Mouse (Mus musculus) E14TG2a.4 (cell line): ENCODE measurements around the gene Ppp1r11.

ENCODE experiments used
- CTCF ChIP-seq: conservative IDR thresholded peaks from 2 replicates; pipeline ENCODE4 v1.5.1; 2014; ENCODE audit warnings: low read length
- NANOG ChIP-seq: IDR thresholded peaks from 2 replicates; pipeline ENCODE4 v1.6.1; 2014; ENCODE audit warnings: borderline replicate concordance, low read length, mixed read lengths
- POU5F1 ChIP-seq: IDR thresholded peaks from 2 replicates; pipeline ENCODE4 v1.6.1; 2014; ENCODE audit warnings: low read length, borderline replicate concordance

DNA sequence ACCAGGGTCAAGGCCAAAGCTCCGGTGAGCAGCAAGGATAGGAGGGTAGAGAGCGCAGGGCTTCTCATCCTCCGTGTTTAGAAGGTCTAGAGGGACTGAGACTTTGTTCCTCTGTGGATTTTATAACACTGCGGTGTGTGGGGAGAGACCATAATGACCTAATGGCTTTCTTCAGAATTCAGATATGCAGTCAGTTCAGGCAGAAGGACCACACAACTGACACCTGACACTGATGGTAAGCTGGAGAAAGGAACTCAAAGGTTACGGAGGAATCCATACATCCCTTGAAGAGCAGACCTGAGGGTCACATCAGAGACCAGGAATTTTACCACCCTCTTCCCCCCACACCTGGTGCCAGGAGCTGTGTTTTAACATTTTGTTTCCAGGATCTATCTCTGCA lies 37.9 kb upstream of the Ppp1r11 start, which contains the start of gene H2-M5:
- no peak for TF ChIP-seq CTCF
- TF ChIP-seq POU5F1, result no peak
- TF ChIP-seq NANOG, result no peak
